Mouse (Mus musculus) left cerebral cortex, adult 8-10 months (tissue): Measurements from ENCODE around the gene Map3k6. TPM values are rescaled to one million over a fixed set of nuclear protein-coding genes. Genes with fewer than 3 reads are reported as not detected.

Experiments used
- DNase-seq, 2 experiments: peaks; one replicate each; pipeline ENCODE4 v3.0.0; 2022; ENCODE audit warnings: low spot score in 2 of 2
- total RNA-seq, 4 experiments: library from RNA; stranded (reverse); gene quantifications; 2 replicates each; pipeline ENCODE4 v1.2.4; 2022

Gene Map3k6
- total RNA-seq, 4 experiments from 2014 or later: 3.6 to 6.6 (median 5.8) TPM

DNA sequence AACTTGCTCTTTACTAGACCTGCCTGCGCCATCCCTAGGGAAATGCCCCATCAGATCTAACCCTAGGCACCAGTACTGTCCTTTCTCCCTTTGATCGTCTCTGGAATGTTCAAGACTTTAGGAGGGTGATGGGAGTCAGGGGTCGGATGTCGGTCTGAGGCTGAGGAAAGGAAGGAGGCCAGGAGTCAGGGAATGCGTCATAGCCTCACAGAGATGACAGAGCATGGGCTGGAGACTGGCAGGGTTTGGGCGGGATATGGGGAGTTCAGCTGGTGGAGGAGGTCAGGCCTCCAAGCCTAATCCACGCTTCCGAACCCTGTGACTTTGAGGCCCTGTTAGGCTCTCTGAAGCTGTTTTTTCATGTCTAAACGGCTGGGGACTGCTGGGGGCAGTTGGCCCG is 27.0 kb upstream of the Map3k6 start:
- no peak for DNase-seq

DNA sequence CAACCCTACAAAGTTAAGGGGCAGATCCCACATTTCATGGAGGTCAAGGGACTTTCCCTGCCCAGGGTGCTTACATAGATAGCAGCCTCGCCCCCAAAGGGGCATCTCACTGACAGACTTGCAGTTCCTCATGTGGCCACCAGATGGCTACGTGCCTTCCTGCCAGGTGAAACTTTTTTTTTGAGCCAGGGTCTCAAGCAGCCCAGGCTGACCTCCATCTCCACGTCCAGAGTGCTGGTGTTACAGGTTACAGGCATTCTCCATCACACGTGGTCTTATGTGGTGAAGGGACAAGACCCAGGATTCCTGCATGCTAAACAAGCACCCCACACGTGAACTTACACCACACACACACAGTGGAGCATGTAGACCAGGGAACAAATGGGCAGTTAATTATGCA is 23.0 kb upstream of the Map3k6 start:
- DNase-seq: no peak

DNA sequence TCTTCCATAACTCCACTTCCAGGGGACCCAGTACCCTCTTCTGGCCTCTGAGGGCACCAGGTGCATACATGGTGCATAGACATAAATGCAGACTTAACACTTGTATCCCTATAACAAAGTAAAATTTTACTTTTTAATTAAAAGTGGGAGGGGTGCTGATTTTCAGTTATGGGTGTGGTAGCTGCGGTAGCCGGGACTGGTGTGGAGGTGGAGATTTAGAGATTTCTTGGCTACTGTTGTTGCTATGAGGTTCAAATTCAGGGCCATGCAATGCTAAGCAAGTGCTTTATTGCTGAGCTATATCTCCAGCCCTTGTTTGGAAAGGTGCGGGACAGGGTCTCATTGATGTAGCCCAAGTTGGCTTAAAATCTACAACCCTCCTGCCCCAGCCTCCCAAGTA is 21.9 kb upstream of the Map3k6 start:
- DNase-seq: no peak

DNA sequence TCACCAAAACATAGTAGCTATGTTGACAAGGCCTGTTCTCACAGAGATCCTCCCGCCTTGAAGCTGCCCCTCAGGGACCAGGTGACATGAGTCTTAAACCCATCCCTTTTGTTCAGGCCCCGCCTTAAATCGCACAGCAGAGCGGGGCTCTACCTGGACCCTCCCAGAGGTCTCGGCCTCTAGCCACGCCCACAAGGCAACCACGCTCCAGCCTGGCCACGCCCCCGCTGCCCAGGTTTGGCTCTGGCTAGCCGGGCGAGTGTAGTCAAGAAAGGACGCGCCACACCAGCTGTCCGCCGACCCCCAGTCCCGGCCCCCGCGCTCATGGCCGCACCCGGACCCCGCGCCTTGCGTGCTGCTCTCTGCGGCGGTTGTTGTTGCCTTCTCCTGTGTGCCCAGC is 20.0 kb upstream of the Map3k6 start:
- no peak for DNase-seq

DNA sequence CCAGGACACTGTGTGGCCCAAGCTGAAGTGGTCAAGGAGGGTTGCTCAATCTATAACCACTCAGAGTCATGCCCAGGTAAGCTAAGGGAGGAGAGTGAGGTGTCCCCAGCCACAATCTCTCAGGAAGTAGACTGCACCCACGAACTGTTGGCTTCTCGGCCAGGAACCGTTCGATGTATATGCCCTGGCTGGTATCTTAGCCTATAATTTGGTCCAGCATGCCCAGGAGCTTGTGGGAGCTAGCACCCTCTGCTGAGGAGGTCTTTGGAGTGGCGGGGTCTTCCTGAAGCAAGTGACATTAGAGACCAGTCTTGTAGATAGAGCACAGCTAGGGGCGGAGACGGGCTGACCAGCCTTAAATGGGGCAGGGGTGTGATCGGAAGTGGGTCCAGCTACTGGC is 18.9 kb upstream of the Map3k6 start:
- DNase-seq: no peak

DNA sequence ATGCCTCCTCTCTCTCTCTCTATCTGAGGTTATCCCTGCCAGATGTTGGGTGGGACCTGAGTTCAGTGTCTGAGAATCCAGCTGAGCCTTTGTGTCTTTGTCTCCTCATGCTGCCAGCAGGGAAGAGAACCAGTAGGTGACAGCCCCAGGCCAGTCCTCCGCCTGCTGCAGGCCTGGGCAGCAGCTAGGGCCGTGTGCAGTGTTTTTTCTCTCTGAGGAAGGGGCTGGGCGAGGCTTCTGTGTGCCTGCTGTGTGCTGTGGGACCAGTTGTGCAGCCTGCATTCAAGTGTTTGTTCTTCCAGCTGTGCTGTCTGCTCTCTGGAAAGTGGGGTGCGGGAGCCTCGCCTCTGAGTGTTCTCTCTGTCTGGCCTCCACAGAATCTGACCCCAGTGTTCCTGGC is 16.7 kb upstream of the Map3k6 start:
- DNase-seq: no peak

DNA sequence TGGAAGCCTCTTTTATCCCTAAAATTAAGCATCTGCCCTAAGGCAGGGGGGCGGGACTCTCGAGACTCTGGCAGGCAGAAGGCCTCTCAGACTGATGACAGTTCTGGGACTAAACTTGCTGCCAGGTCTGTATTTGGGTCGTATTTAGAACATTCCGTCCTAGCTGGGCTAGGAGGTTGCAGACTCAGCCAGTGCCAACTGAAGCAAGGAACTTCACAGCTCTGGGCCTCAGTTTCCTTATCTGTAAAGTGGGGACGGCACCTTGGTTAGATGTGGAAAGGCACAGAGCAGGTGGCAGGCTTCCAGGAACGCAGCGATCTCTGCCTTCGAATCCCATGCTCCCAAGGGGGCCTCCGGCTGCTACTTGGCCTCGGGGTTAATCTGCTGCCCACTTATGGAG is 14.5 kb upstream of the Map3k6 start:
- DNase-seq: no peak

DNA sequence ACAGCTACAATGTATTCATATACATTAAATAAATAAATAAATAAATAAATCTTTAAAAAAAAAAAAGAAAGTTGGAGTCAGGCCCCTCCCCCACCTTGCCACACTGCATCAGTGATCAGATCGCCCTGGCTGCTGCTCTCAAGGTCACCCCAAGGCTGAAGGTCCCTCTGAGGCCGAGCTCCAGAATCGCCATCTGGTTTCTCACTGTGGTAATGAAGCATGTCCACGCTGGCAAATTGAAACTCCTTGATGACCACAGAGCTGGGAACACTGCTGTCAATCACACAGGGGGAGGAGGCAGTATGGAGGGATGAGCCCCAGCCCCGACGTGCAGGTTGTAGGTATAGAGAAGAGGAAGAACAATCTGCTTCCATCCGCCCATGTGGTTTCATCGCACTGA is 13.0 kb upstream of the Map3k6 start:
- no peak for DNase-seq

DNA sequence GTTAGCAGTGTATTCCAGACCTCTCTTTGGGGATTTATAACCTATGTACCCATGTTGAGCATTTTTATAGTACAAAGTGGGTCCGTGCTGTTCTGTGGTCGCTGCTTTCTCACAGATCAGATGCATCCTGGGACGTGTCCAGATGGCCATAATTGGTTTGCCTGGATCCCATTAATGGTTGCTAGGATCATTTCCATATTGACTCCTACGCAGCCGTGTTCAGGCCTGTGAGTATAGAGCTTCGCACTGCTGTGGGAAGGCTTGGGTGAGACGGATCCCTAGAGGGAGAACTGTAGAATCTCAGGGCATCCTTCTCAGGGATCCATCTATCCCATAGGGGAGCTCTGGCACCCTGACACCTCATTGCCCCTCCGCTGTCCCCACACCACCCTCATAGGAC is 11.0 kb upstream of the Map3k6 start:
- no peak for DNase-seq

DNA sequence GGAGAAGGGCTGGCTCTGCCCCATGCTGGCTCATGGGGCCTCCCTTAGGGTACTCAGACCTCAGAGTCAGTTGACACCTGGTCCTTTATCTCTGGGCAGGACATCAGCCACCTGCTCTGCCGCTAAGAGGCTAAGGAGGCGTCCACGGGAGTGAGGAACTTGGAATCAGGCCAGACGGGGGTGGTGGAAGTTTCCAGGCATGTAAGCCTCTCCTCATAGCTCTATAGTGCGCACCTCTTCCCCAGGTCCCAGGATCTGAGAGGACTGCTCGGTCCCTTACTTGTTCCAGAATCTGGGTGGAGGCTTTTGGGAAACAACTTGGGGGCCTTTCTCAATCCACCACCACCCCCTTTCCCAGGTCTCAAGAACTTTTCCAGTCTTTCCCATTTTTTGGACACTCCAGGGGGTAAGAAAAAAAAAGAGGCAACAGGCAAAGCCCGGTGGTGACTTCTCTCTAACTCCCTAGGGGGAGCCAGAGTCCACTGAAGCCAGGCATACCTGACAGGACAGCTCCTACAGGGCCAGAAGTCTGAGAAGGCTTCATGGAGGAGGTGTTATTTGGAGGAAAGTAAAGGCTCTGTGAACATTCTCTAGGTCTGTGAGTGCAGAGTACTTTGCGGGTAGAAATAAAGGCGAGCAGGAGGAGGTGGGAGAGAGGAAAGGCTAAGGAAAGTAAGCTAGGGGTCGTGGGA is 7.2 kb upstream of the Map3k6 start:
- no peak for DNase-seq

DNA sequence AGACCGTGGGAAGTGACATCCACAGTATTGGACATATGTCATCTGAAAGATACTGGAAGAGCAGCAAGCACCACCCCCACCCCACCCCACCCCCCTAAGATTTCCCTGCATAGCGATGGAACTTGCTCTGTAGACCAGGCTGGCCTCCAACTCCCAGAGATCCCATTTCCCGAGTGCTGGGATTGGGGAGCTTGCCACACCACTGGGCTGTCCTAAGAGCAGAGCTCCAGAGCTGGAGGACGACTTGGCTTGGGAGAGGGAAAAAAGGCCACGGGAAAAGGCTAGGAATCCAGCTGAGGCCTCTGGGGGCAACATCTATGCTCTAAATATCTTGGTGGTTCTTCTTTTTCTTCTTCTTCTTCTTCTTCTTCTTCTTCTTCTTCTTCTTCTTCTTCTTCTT is 5.8 kb upstream of the Map3k6 start:
- DNase-seq: no peak

DNA sequence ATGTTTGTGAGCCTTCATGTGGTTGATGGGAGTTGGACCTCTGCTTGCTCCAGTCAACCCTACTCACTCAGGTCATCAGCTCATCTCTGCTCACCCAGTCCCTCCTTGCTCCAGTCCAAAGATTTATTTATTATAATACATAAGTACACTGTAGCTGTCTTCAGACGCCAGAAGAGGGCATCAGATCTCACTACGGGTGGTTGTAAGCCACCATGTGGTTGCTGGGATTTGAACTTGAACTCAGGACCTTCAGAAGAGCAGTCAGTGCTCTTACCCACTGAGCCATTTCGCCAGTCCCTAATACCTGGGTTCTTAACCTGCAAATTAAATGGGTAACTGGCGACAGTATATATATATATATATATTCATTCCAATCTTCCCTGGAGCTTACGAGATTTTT is 5.2 kb upstream of the Map3k6 start:
- DNase-seq: no peak

DNA sequence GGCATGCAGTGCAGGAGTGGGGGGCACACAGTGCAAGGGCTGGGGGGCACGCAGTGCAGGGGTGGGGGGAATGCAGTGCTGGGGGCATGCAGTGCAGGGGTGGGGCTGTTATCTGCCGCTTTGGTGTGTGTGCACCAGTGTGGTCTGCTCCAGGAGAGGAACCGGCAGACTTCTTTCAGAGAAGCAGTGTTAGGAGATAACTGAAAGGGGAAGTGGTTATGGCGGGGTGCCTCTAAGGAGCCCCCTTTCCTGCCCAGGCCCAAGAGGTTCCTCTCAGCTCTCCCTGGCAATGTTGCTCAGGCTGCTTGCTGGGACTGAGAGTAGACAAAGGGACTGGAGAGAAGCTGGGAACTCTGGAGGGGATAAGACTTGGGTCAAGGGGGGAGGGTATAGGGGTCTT is 2.7 kb upstream of the Map3k6 start:
- DNase-seq: no peak

DNA sequence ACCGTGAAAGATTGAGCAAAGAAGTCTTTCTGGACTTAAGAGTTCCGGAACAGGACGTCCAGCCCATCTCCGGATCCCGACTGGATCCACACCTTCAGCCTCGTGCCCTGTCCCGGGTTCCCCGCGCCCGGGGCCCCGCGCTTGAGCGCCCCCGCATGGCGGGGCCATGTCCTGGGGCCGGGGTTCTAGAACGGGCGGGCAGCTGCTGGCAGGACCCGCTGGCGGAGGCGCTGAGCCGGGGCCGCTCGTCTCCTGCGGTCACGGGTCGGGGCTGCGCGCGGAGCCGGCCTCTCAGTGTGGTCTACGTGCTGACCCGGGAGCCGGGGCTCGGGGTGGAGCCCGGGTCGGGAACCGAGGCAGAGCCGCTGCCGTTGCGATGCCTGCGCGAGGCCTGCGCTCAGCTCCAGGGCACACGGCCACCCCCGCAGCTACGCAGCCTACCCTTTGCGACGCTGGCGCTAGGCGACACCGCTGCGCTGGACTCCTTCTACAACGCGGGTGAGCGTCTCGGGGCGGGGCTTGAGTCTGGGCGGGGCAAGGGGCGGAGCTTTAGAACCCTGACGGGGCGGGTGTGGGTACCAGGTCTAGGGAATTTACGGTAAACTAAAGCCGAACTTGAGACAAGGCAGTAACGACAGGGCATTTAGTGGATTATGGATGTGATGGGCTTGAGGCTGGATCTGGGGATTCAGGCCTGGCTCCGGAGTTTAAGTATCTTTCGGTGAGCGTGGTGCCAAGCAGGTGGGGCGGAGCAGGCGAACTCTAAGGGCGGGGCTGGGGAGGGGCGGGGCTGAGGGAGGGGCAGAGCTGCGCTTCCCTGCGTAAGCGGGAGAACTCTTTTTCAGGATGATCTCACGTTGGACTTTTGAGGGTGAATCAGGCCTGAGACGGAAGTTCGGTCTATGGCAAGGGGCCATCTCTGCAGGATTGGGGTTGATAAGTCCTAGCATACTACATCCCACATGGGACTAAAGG is 603 bp downstream of the Map3k6 start:
- DNase-seq: peak; percentile 81 to 87

DNA sequence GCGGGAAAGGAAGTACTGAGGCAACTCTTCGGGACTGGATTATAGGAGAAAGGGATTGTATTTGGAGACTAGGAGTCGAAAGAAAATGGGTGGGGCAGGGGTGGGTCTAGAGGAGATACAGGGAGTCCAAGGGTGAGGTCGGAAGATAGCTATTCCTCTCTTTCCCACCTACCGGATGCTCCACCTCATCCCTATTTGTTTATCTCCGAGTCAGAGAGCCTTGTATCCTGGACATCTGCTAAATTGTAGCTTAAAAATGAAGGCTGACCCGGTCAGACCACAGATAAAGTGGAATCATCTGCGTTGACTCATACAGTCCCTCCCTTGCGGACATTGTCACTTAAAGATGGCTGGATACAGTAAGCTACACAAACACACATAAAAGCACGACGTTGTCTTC is 1.3 kb downstream of the Map3k6 start:
- DNase-seq: no peak

DNA sequence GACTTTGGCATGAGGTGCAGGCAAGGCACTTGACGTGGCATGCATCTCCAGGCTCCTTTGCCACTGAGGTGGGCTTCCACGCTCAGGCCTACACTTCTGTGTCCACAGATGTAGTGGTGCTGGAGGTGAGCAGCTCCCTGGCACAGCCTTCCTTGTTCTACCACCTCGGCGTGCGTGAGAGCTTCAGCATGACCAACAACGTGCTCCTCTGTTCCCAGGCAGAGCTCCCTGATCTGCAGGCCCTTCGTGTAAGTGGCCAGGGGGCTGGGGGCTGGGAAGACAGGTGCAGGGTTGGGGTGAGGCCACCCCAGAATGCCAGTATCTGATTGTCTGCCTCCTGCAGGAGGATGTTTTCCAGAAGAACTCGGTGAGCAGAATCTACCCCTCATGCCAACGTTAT is 2.1 kb downstream of the Map3k6 start:
- no peak for DNase-seq

DNA sequence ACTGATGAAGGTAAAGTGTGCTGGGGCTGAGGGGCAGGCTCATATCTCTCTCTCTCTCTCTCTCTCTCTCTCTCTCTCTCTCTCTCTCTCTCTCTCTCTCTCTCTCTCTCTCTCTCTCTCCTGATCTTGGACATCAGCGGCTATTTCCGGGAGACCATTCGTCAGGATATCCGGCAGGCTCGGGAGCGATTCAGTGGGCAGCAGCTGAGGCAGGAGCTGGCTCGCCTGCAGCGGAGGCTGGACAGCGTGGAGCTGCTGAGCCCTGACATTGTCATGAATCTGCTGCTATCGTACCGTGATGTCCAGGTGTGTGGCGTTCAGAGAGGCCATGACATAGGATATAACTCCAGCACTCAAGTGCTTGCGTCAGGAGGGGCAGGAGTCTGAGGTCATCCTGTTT is 2.9 kb downstream of the Map3k6 start:
- DNase-seq: no peak

DNA sequence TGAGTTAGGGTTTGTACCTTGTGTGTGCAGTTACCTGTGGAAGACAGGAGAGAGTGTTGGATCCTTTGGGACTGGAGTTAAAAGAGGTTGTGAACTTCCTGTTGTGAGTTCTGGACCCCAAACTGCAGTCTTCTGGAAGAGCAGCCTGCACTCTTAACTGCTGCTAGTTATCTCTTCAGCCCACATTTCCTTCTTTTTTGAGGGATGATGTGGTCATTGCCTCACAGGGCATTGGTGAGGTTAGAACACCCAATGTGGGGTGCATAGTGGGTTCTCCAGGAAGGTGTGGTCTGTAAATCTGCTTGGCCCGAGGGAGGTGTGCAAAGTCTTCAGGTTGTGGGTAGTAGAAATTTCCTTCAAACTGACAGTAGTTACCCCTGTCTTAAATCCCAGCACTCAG is 3.7 kb downstream of the Map3k6 start:
- DNase-seq: no peak

DNA sequence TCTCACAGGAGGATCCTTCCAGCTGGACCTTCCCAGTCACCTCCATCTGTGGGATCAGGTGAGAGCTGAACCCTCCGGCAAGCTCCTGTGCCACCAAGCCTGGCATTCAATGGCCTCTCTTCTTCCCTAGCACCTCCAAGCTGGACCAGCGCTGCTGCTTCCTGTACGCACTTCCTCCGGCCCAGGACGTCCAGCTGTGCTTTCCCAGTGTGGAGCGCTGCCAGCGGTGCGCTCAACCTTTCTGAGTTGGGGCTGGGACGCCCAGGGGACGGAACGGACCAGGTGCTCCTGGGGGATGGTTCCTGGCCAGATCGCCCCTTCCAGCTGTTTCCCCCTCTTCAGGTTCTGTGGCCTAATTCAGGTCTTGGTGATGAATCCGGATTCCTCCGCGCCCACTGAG is 6.5 kb downstream of the Map3k6 start:
- no peak for DNase-seq

DNA sequence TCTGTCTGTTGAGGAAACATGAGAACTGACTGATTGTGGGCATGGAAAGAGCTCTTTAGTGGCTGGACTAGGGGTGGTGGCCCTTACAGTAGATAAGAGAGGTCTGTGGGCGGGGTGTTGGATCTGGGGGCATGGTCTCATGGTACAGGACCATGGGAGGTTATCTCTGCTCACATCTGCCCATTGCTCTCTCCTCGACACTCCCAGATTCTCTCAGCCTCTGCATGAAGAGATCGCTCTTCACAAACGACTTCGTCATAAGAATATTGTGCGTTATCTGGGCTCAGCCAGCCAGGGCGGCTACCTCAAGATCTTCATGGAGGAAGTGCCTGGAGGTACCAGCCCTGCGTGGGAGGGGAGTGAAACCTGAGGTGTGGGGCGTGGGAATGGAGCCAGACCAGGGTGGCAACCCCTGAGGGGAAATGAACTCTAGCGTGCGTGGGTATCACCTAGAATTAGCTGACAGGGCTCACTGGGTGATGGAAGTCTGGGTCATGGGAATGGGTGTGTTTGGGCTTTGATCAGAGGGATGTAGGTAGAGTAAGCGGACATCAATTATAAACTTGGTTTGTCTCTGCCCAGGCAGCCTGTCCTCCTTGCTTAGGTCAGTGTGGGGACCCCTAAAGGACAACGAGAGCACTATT is 7.3 kb downstream of the Map3k6 start:
- no peak for DNase-seq

DNA sequence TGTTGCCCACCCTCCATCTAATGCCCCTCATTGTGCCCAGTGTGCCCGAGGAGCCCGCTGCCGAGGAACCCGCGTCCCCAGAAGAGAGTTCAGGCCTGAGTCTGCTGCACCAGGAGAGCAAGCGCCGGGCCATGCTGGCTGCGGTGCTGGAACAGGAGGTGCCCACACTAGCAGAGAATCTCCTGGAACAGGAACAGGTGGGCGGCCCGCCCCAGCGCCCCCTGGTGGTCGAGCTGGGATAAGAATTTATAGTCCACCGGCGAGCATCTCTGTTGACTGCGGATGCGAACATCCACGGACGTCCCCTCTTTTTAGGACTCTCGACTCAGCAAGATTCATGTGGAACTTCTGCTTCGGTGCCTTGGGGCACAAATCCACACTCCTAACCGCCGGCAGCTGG is 10.0 kb downstream of the Map3k6 start:
- peak; percentile 65 to 75 for DNase-seq

DNA sequence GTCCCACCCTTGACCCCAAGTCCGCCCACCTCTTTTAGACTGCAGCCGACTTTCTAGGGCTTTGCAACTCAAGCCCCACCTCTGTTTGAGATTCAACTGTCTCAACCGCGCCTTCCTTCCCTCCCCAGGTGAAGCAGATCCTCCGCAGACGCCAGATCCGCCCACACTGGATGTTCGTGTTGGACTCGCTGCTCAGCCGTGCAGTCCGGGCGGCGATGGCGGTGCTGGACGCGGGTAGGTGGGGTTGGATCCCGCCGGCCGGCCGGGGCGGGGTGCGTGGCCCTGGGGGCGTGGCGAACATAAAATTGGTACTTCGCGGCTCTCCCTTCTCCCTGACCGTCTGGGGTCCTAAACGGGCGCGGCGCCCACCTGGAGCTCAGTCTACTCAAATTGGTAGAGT is 10.6 kb downstream of the Map3k6 start:
- DNase-seq: no peak
